Mouse (Mus musculus) neural tube, embryonic 15.5 days (tissue): Measurements from ENCODE around the gene Mpdu1. TPM values are rescaled to one million over a fixed set of nuclear protein-coding genes. Genes with fewer than 3 reads are reported as not detected.
A peak's percentile ranks its signal among the peaks of the same experiment; 100 is the strongest.

ENCODE experiments used
- ATAC-seq: fragments of 200-750 bp; cut with Nextera tagmentation; 2 replicates; pipeline ENCODE4 v1.8.0; 2017; ENCODE audit warnings: mild to moderate bottlenecking, moderate TSS enrichment, moderate library complexity; ENCODE audit not compliant: low FRiP score
- H3K27ac ChIP-seq: fragments of 300-500 bp; sonication (generic); replicated peaks from 2 replicates; pipeline ENCODE4 v1.5.1; 2015; ENCODE audit warnings: mild to moderate bottlenecking, inconsistent platforms
- H3K27me3 ChIP-seq: fragments of 300-500 bp; sonication (generic); replicated peaks from 2 replicates; pipeline ENCODE4 v1.6.1; 2015; ENCODE audit warnings: inconsistent platforms
- H3K36me3 ChIP-seq: fragments of 300-500 bp; sonication (generic); 2 replicates; pipeline ENCODE4 v1.6.1; 2015; ENCODE audit warnings: inconsistent platforms
- H3K4me1 ChIP-seq: fragments of 300-500 bp; sonication (generic); 2 replicates; pipeline ENCODE4 v1.6.1; 2015; ENCODE audit warnings: inconsistent platforms
- H3K4me2 ChIP-seq: fragments of 300-500 bp; sonication (generic); 2 replicates; pipeline ENCODE4 v1.6.1; 2015; ENCODE audit warnings: inconsistent platforms, mild to moderate bottlenecking, moderate library complexity
- H3K4me3 ChIP-seq: fragments of 300-500 bp; sonication (generic); replicated peaks from 2 replicates; pipeline ENCODE4 v1.5.1; 2015; ENCODE audit warnings: mild to moderate bottlenecking, inconsistent platforms
- H3K9ac ChIP-seq: fragments of 300-500 bp; sonication (generic); replicated peaks from 2 replicates; pipeline ENCODE4 v1.6.1; 2015; ENCODE audit warnings: mild to moderate bottlenecking, inconsistent platforms
- H3K9me3 ChIP-seq: fragments of 300-500 bp; sonication (generic); replicated peaks from 2 replicates; pipeline ENCODE4 v1.6.1; 2016; ENCODE audit warnings: inconsistent platforms
- WGBS: fragments of 180-500 bp; shearing (Covaris S2); methylation state at CpG from one replicate; pipeline ENCODE4 v1.1.7; 2015; ENCODE audit warnings: mixed read lengths; 5-methylcytosine and 5-hydroxymethylcytosine counted together
- polyA plus RNA-seq: library from polyadenylated mRNA; unstranded; fragments of >200 nt; fragmentation: Nextera tagmentation; extraction: Ambion mirVana; gene quantifications from 2 replicates; pipeline ENCODE4 v1.2.1, GENCODE M21; 2015

Gene Mpdu1
- polyA plus RNA-seq, 1 experiment from 2014 or later, result 101 TPM

- H3K27ac ChIP-seq, result peak overlapping the region; percentile 67; the same call in 1 of the 2 replicates
Observed at GRCm38 (mm10) chr11:69686377-69686776, 23.9 kb upstream of the Mpdu1 start.

GRCm38 (mm10) chr11:69685526-69686148 lies 23.2 kb upstream of the Mpdu1 start, which contains the start of gene Tnfsf13:
Tnfsf13 (minus strand) TSS chr11:69685784.
- H3K4me2 ChIP-seq, result no peak within 1 kb of the TSS; the same call in 1 of the 2 replicates
- H3K4me1 ChIP-seq, result peaks cover 42% of the 10 kb centered on the region
- ATAC-seq, result no peak
- H3K27ac ChIP-seq, result peak within 1 kb of the TSS; percentile 67
- H3K9me3 ChIP-seq, result no peaks in the 10 kb centered on the region
- 62% methylated on average over 10 of the region's 10 CpGs for WGBS
- peak within 1 kb of the TSS; percentile 20; the same call in 1 of the 2 replicates for H3K9ac ChIP-seq
- no peaks in the 10 kb centered on the region for H3K36me3 ChIP-seq
- H3K4me3 ChIP-seq, result no peak within 1 kb of the TSS
- H3K27me3 ChIP-seq, result no peaks in the 10 kb centered on the region; the same call in 1 of the 2 replicates

More at GRCm38 (mm10) chr11:69686377-69686776, 23.9 kb upstream of the Mpdu1 start:
- Histone ChIP-seq H3K4me2 (no peak overlapping the region; the same call in 1 of the 2 replicates), H3K9ac (no peak overlapping the region), H3K36me3 (no peaks in the 10 kb centered on the region), H3K27me3 (no peaks in the 10 kb centered on the region; the same call in 1 of the 2 replicates), H3K4me3 (no peak overlapping the region), H3K4me1 (peaks cover 36% of the 10 kb centered on the region), H3K9me3 (no peaks in the 10 kb centered on the region)
- 26% methylated on average over 4 of the region's 4 CpGs for WGBS
- ATAC-seq, result no peak

DNA sequence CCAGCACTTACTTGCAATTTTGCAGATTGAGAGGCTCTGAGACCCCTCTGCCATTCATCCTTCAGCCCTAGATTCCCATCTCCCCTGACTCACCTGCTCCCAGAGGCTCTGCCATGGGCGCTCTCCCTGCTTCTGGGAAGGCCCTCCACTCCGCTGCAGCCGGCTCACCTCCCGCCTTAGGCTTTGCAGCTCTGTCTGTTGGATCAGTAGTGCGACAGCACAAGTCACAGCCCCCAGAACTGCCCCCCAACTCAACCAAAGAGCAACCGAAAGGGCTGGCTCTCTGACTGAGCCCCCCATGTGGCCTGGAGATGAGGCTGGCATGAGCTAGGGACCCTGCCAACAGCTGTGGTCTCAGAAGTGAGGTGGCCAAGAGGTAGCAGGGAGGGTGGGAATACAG lies 22.5 kb upstream of the Mpdu1 start:
- Histone ChIP-seq H3K27me3 (no peaks in the 10 kb centered on the region; the same call in 1 of the 2 replicates), H3K4me3 (no peak overlapping the region), H3K36me3 (0 out of 2 replicates have a peak, but pooled peaks cover 4% of the 10 kb centered on the region), H3K27ac (no peak overlapping the region), H3K9ac (no peak overlapping the region), H3K4me1 (peaks cover 49% of the 10 kb centered on the region), H3K9me3 (no peaks in the 10 kb centered on the region), H3K4me2 (no peak overlapping the region)
- ATAC-seq, result no peak
- 75% methylated on average over 6 of the region's 6 CpGs for WGBS

- WGBS, result 88% methylated on average over 12 of the region's 12 CpGs
- H3K27ac ChIP-seq, result no peak overlapping the region
- no peak overlapping the region for H3K4me3 ChIP-seq
- peaks cover 9% of the 10 kb centered on the region for H3K36me3 ChIP-seq
- no peak overlapping the region for H3K4me2 ChIP-seq
- no peaks in the 10 kb centered on the region for H3K9me3 ChIP-seq
- no peak for ATAC-seq
- no peak overlapping the region for H3K9ac ChIP-seq
- peaks cover 55% of the 10 kb centered on the region for H3K4me1 ChIP-seq
- H3K27me3 ChIP-seq, result no peaks in the 10 kb centered on the region; the same call in 1 of the 2 replicates
Observed at GRCm38 (mm10) chr11:69684128-69684745, 21.8 kb upstream of the Mpdu1 start.

DNA sequence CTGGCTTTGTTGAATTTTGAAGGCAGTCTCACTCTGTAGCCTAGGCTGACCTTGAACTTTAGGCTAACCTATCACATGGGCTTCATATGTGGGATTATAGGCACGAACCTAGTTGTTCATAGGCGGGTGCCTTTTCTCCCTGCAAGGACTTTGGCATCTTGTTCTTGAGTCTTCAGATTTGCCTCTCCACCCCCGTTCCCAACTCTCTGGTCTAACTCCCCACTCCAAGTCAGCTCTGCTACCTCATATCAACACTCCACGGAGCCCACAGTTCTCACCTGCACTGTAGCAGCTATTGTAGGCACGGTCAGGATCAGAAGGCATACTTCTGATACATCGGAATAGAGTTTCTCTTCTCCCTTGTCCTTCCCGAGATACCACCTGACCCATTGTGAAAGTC lies 21.1 kb upstream of the Mpdu1 start:
- peak overlapping the region; percentile 93 for H3K4me2 ChIP-seq
- no peaks in the 10 kb centered on the region for H3K9me3 ChIP-seq
- 0 out of 2 replicates have a peak overlapping the region, but pooled peaks have one; percentile 59 for H3K9ac ChIP-seq
- peak overlapping the region; percentile 95 for H3K27ac ChIP-seq
- ATAC-seq, result no peak
- H3K36me3 ChIP-seq, result peaks cover 15% of the 10 kb centered on the region
- WGBS, result 81% methylated on average over 7 of the region's 7 CpGs
- H3K4me3 ChIP-seq, result no peak overlapping the region
- no peaks in the 10 kb centered on the region; the same call in 1 of the 2 replicates for H3K27me3 ChIP-seq
- H3K4me1 ChIP-seq, result peaks cover 62% of the 10 kb centered on the region

GRCm38 (mm10) chr11:69682840-69683533 lies 20.5 kb upstream of the Mpdu1 start:
- H3K9ac ChIP-seq, result peak overlapping the region; percentile 59
- H3K27me3 ChIP-seq, result no peaks in the 10 kb centered on the region; the same call in 1 of the 2 replicates
- H3K27ac ChIP-seq, result peak overlapping the region; percentile 95
- H3K9me3 ChIP-seq, result no peaks in the 10 kb centered on the region
- ATAC-seq, result peak; percentile 62
- H3K4me2 ChIP-seq, result peak overlapping the region; percentile 93
- 14% methylated on average over 12 of the region's 12 CpGs for WGBS
- peaks cover 63% of the 10 kb centered on the region for H3K4me1 ChIP-seq
- peak overlapping the region; percentile 73 for H3K4me3 ChIP-seq
- H3K36me3 ChIP-seq, result peaks cover 20% of the 10 kb centered on the region

- H3K9ac ChIP-seq, result peak overlapping the region; percentile 59
- peak overlapping the region; percentile 93 for H3K4me2 ChIP-seq
- 26% methylated on average over 24 of the region's 24 CpGs for WGBS
- no peaks in the 10 kb centered on the region; the same call in 1 of the 2 replicates for H3K27me3 ChIP-seq
- peak overlapping the region; percentile 95 for H3K27ac ChIP-seq
- 0 out of 2 replicates have a peak, but pooled peaks have one; percentile 1 for ATAC-seq
- peak overlapping the region; percentile 73 for H3K4me3 ChIP-seq
- H3K4me1 ChIP-seq, result peaks cover 63% of the 10 kb centered on the region
- H3K36me3 ChIP-seq, result peaks cover 25% of the 10 kb centered on the region
- H3K9me3 ChIP-seq, result no peaks in the 10 kb centered on the region
Observed at GRCm38 (mm10) chr11:69682209-69682839, 19.9 kb upstream of the Mpdu1 start.

DNA sequence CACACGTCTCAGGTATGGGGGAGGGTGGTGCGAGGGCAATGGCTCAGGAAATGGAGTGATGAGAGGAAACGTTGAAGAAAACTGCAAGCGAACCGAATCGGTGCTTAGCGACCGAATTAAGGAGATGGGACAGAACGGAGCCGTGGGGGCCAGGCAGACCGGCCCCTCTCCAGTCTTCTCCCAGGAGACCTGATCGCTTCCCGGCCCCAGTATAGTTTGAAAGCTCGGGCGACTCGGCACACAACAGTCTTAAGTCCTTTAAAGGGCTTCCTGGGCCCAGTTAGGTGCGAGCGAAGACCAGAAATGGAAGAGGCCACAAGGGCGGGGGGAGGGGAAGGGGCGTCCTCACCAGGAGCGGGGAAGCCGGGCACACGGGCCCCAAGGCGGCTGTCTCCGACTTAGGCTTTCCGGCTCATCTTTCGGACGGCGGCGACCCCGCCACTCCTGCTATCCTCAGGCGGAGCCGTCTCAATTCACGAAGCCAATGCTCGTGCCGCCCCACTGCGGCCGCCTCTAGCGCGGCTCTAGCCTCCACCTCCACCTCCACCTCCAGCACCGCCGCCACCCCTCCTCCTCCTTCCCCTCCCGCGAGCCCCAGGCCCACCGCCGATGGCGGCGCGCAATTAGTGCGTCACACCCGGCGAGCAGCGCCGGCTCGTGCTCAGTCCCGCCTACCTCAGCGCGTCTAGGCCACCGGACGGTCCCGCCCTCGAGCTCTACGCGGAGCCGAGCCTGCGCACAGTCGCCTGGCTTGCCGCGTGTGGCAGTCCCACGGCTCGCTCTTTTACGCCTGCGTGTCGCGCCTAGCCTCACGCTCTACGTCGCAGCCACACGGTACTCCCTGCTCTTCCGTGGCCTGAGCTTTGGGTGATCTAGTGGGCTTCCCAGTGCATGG lies 19.1 kb upstream of the Mpdu1 start, which contains the start of gene Senp3:
Gene Senp3 (minus strand): TSS at position 771 of the 895 bp plus-strand sequence.
- peak within 1 kb of the TSS; percentile 59 for H3K9ac ChIP-seq
- peak; percentile 96 for ATAC-seq
- H3K27me3 ChIP-seq, result no peaks in the 10 kb centered on the region; the same call in 1 of the 2 replicates
- H3K4me1 ChIP-seq, result peaks cover 58% of the 10 kb centered on the region
- peak within 1 kb of the TSS; percentile 93 for H3K4me2 ChIP-seq
- whole genome bisulfite sequencing, result under 1% methylated on average over 78 of the region's 80 CpGs
- no peaks in the 10 kb centered on the region for H3K9me3 ChIP-seq
- H3K4me3 ChIP-seq, result peak within 1 kb of the TSS; percentile 73
- H3K27ac ChIP-seq, result peak within 1 kb of the TSS; percentile 95
- H3K36me3 ChIP-seq, result peaks cover 32% of the 10 kb centered on the region

DNA sequence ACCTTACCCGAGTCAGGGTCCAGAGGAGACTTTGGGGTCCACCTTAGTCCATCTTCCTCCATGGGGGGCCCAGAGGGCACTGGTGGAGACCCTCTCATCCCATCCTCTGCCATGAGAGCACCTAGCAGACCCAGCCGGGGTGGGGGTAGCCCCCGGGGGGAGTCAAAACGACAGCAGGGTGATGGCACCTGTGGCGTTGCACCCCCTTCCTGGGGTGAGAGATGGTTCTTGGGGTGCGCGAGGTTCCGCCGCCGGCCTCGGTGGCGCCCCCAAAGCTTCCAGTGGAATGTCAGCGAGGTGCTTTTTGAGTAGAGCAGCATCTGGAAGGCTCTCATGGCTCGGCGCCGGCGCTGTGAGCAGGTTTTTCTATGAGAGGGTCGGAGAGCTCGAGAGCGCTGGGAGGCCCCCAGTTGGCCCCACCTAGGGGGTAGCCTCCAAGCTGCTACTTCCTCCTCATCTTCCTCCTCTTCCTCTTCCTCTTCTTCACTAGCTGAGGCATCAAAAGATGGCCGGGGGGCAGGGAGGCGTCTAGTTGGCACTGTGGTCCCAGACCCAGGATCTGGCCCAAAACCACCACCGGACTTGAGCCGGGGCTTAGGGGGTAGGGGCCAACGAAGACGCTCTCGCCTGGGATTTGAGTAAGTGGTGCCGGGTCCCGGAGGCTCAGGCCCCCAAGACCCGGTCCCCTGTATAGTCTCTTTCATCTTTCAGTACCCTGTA lies 17.9 kb upstream of the Mpdu1 start:
- Histone ChIP-seq H3K4me3 (peak overlapping the region; percentile 73), H3K9me3 (no peaks in the 10 kb centered on the region), H3K4me1 (peaks cover 47% of the 10 kb centered on the region), H3K27ac (no peak overlapping the region), H3K27me3 (no peaks in the 10 kb centered on the region; the same call in 1 of the 2 replicates), H3K4me2 (peak overlapping the region; percentile 93), H3K9ac (peak overlapping the region; percentile 59; the same call in 1 of the 2 replicates), H3K36me3 (peaks cover 45% of the 10 kb centered on the region)
- WGBS, result 92% methylated on average over 30 of the region's 30 CpGs
- ATAC-seq, result no peak

GRCm38 (mm10) chr11:69679144-69679543 lies 16.7 kb upstream of the Mpdu1 start:
- WGBS, result 100% methylated on average over 1 of the region's 2 CpGs
- H3K27me3 ChIP-seq, result no peaks in the 10 kb centered on the region
- H3K27ac ChIP-seq, result no peak overlapping the region
- no peak overlapping the region for H3K4me3 ChIP-seq
- no peak for ATAC-seq
- H3K4me1 ChIP-seq, result peaks cover 47% of the 10 kb centered on the region
- peaks cover 56% of the 10 kb centered on the region for H3K36me3 ChIP-seq
- H3K9me3 ChIP-seq, result no peaks in the 10 kb centered on the region
- H3K4me2 ChIP-seq, result no peak overlapping the region; the same call in 1 of the 2 replicates
- no peak overlapping the region for H3K9ac ChIP-seq
